18 mouse cellular contexts compared by ENCODE assay signal in the genomic region with DNA sequence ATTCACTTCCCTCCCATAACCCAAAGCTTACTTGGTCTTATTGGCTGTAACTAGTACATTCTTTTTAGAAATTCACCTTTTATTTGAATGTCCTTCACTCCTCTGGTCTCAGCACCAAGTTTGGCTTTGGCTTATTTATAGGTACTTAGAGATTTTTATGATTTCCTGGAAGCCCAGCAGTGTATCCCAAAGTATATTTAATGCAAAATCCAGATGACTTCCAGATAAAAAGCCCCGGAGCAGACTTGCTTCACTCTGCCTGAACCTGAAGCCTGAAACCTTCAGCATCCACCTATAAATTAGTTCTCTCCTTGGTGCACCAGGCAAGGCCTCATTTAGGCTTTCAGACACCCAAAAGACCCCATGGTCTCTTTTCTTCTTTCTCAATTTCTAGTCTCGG.
"Had no signal": no experiment of that assay in that cellular context is flagged by ENCODE, and none has a peak within 500 bp of the region (broad histone marks: within the 10 kb centered on the region; RNA-seq: fewer than 3 reads in every experiment).

No protein-coding gene starts in this region.

- H3K36me3 ChIP-seq: limb, embryonic 15.5 days; midbrain, embryonic 13.5 days had no signal

- H3K9me3 ChIP-seq: limb, embryonic 15.5 days; midbrain, embryonic 13.5 days had no signal

- DNase-seq: kidney, adult 2 months; kidney, postnatal 14 days; kidney, postnatal 4 days; liver, postnatal 0 days; lung, embryonic 14.5 days; right cerebral cortex, postnatal 4 days; thymus, adult 2 months; thymus, postnatal 25 days had no signal

- ATAC-seq: intestine, postnatal 0 days; lung, postnatal 0 days; midbrain, embryonic 13.5 days; midbrain, embryonic 16.5 days had no signal

- H3K4me3 ChIP-seq: layer of hippocampus, adult 2 months; limb, embryonic 15.5 days; midbrain, embryonic 13.5 days had no signal

- H3K4me2 ChIP-seq: limb, embryonic 15.5 days; liver, embryonic 11.5 days; lung, embryonic 14.5 days; midbrain, embryonic 13.5 days had no signal

- H3K9ac ChIP-seq: limb, embryonic 15.5 days; liver, embryonic 14.5 days; liver, postnatal 0 days; lung, embryonic 14.5 days; midbrain, embryonic 13.5 days had no signal

- H3K27ac ChIP-seq: layer of hippocampus, adult 2 months; limb, embryonic 15.5 days; liver, embryonic 14.5 days; macrophage; midbrain, embryonic 13.5 days; stomach, postnatal 0 days had no signal

- H3K27me3 ChIP-seq: limb, embryonic 15.5 days had no signal
